Mouse (Mus musculus): ENCODE data around the gene Ifitm10. TPM values are rescaled to one million over a fixed set of nuclear protein-coding genes. Genes with fewer than 3 reads are reported as not detected.

Ifitm10 gene
- polyA plus RNA-seq, 1 experiment: 0.59 TPM

DNA sequence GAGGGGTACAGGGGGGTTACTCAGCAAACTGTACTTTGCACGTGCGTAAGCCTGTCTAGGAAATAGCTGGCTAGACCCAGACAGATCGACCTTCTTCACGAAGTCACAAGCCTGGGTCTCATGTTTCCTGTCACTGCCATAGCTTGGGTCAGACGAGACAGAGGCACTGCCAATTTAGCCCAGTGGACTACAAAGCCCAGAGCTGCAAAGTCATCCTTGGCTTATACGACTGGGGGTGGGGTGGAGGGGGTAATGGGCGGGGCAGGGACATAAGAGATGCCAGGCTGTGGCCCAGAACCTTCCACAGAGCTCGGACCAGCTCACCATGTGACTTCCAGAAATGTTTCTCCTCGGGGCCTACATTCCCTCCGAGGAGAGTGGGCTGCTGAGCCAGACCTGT, 10.8 kb upstream of the Ifitm10 start:
- no peak for TF ChIP-seq CTCF (IDR thresholded peaks at IDR 0.05; ENCODE audit: low read depth, low read length)
- TF ChIP-seq POLR2A (IDR thresholded peaks at IDR 0.05; ENCODE audit: borderline replicate concordance, low read depth, low read length): no peak
- peak overlapping the region; percentile 84 for H3K4me3 ChIP-seq (ENCODE audit: insufficient read depth, low read length)
- peak overlapping the region; percentile 93 for H3K27ac ChIP-seq (ENCODE audit: insufficient read depth, low read depth, low read length)
- peaks cover 25% of the 10 kb centered on the region for H3K4me1 ChIP-seq (ENCODE audit: control insufficient read depth, insufficient read depth, low read length)

DNA sequence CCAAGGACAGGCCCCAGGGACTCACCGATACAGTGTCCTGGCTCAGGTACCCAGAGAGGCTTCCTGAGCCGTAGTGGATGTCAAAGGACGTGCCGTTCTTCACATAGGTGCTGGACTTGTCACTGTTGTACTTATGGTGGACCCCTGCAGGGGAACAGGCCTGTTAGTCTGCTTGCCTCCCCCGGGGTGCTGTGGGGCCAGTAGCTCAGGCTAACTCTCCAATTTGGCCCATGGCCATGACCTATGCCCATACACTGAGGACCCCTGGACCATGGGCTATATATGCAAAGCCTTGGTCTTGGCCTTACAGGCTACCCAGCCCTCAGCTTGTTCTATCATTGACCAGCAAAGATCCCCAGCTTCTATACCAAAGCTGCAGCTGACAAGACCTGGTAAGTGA, 9.0 kb upstream of the Ifitm10 start, which contains the start of gene Gm49369:
TSS of gene Gm49369 (minus strand) at position 101 of the 400 bp plus-strand sequence.
- Histone ChIP-seq H3K4me3 (ENCODE audit: insufficient read depth, low read length) (peak within 1 kb of the TSS; percentile 84), H3K4me1 (ENCODE audit: control insufficient read depth, insufficient read depth, low read length) (peaks cover 12% of the 10 kb centered on the region), H3K27ac (ENCODE audit: insufficient read depth, low read depth, low read length) (peak within 1 kb of the TSS; percentile 93)

DNA sequence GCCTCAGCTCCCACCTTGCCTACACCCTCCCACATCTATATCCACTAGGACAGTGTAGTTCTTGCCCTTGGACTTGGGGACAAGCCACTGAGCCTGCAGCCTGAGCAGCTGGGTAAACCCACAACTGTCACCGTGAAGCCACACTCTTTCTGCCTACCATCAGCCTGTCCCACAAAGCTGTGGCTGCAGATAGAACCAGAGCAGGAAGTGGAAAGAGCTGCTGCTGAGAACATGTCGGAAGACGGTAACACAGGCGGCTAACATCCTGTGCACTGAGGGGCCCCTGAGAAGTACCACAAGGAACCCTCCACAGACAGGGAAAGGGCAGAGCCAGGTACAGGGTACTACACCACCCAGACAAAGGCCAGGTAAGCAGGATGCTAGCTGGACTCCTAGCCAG, 7.6 kb upstream of the Ifitm10 start:
- TF ChIP-seq CTCF (IDR thresholded peaks at IDR 0.05; ENCODE audit: low read depth, low read length) (no peak), POLR2A (IDR thresholded peaks at IDR 0.05; ENCODE audit: borderline replicate concordance, low read depth, low read length) (no peak)

More for the DNA sequence above, 9.0 kb upstream of the Ifitm10 start, which contains the start of gene Gm49369:
- TF ChIP-seq CTCF (IDR thresholded peaks at IDR 0.05; ENCODE audit: low read depth, low read length) (no peak), POLR2A (IDR thresholded peaks at IDR 0.05; ENCODE audit: borderline replicate concordance, low read depth, low read length) (no peak)

DNA sequence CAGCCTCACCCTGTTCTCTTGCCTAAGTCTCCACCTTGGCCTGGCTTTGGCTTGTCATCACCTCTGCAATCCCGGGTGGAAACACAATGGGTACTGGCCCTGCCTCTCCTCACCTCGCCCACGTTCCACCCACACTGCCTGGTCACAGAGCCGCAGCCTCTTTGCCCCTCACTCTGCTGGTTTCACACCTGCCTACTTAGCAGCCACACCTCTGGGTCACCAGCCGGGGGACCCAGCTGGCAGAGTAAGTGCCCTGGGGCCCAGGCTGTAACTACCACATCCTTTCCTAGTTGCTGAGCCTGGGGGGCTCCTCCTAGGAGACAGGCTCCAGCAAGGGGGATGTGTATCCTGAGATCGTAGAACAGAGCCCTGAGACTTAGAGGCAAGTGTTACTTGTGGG, 5.6 kb upstream of the Ifitm10 start:
- no peak overlapping the region for H3K4me3 ChIP-seq (ENCODE audit: insufficient read depth, low read length)
- TF ChIP-seq CTCF (IDR thresholded peaks at IDR 0.05; ENCODE audit: low read depth, low read length) (no peak), POLR2A (IDR thresholded peaks at IDR 0.05; ENCODE audit: borderline replicate concordance, low read depth, low read length) (no peak)
- peaks cover 12% of the 10 kb centered on the region for H3K4me1 ChIP-seq (ENCODE audit: control insufficient read depth, insufficient read depth, low read length)
- no peak overlapping the region for H3K27ac ChIP-seq (ENCODE audit: insufficient read depth, low read depth, low read length)

More for the DNA sequence above, 7.6 kb upstream of the Ifitm10 start:
- Histone ChIP-seq H3K27ac (ENCODE audit: insufficient read depth, low read depth, low read length) (no peak overlapping the region), H3K4me1 (ENCODE audit: control insufficient read depth, insufficient read depth, low read length) (peaks cover 12% of the 10 kb centered on the region), H3K4me3 (ENCODE audit: insufficient read depth, low read length) (no peak overlapping the region)

DNA sequence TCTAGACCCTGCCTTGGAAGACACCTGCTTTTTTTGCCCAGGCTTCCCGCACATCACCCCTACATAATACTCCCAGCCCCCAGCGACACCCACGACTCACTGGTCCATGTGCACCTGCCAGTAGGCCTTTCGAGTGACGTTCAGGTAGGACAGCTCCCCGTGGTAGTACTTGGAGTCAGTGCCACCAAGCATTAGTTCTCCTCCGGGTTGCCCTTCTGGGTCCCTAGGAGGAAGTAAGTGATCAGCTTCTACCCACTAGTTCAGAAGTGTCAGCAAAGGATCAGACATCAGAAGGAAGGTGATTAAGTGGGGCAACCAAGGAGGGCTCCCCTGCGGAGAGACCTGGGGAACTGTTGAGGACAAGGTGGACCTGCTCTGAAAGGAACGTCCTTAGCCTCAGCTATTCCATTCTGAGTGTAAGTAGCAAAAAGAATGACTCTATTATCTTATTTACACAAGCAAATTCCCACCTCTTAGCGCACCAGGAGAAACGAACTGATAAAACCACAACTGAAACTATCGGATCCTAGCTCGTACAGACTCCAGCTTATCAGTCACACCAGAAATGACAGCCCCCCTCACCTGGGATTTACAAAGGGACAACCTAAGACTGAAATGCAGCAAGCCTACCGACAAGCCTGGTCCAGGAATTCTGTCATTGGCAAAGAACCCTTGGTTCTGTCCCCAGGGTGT, 3.8 kb upstream of the Ifitm10 start:
- no peak overlapping the region for H3K4me3 ChIP-seq (ENCODE audit: insufficient read depth, low read length)
- no peak overlapping the region for H3K27ac ChIP-seq (ENCODE audit: insufficient read depth, low read depth, low read length)
- 0 out of 2 replicates have a peak, but pooled peaks cover 3% of the 10 kb centered on the region for H3K4me1 ChIP-seq (ENCODE audit: control insufficient read depth, insufficient read depth, low read length)
- TF ChIP-seq POLR2A (IDR thresholded peaks at IDR 0.05; ENCODE audit: borderline replicate concordance, low read depth, low read length) (no peak), CTCF (IDR thresholded peaks at IDR 0.05; ENCODE audit: low read depth, low read length) (no peak)

DNA sequence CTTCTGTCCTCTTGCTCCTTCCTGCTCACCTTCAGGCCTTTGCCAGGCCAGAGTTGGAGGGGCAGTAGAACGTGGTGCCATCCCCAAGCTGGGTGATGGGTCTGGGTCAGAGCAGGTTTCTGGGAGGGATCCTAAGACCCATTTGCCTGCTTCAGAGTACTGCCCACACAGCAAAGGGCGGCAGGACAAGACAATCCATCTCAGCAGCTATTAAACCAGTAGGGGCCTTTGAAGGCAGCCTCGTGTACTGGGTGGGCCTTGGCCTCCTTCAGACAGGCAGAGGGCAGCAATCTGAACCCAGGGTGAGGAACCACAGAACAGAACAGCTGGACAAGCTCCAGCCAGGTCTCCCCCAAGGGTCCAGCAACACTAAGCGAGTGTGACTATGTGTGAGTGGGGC, 2.5 kb upstream of the Ifitm10 start:
- Histone ChIP-seq H3K27ac (ENCODE audit: insufficient read depth, low read depth, low read length) (no peak overlapping the region), H3K4me3 (ENCODE audit: insufficient read depth, low read length) (no peak overlapping the region), H3K4me1 (ENCODE audit: control insufficient read depth, insufficient read depth, low read length) (0 out of 2 replicates have a peak, but pooled peaks cover 2% of the 10 kb centered on the region)
- no peak for TF ChIP-seq CTCF (IDR thresholded peaks at IDR 0.05; ENCODE audit: low read depth, low read length)
- no peak for TF ChIP-seq POLR2A (IDR thresholded peaks at IDR 0.05; ENCODE audit: borderline replicate concordance, low read depth, low read length)

- H3K4me1 ChIP-seq (ENCODE audit: control insufficient read depth, insufficient read depth, low read length): 0 out of 2 replicates have a peak, but pooled peaks cover 2% of the 10 kb centered on the region
- H3K4me3 ChIP-seq (ENCODE audit: insufficient read depth, low read length): no peak overlapping the region
- no peak overlapping the region for H3K27ac ChIP-seq (ENCODE audit: insufficient read depth, low read depth, low read length)
- no peak for TF ChIP-seq CTCF (IDR thresholded peaks at IDR 0.05; ENCODE audit: low read depth, low read length)
- TF ChIP-seq POLR2A (IDR thresholded peaks at IDR 0.05; ENCODE audit: borderline replicate concordance, low read depth, low read length): no peak
These were observed 1.7 kb upstream of the Ifitm10 start for GRCm38 (mm10) chr7:142375261-142375724.

DNA sequence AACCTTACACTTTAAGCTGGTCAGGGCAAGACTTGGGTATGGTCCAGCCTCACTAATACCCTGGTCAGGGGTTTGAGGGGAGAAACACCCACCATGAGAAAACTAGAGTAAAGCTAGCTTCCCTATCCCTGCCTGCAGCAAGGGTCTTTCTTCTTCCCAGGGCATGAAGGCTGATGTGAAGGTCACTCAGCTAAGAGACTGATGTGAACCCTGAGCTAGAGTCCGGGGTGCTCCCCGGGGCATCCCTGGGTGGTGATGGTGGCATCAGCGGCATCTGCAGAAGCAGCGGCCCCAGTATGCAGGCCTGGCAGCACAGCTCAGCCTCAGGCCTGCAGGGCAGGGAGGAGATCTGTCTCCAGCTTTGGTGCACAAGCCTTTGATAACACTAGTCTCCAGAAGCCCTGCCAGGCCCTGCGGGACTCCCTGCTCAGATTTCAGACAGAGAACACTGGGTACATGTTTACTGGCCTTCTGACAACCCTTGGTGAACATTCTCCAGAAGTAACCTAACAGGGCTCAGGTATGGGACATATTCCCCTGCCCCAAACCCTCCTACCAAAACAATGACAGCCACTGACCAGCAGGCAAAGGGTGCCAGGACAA, 961 bp upstream of the Ifitm10 start:
- TF ChIP-seq CTCF (IDR thresholded peaks at IDR 0.05; ENCODE audit: low read depth, low read length) (no peak), POLR2A (IDR thresholded peaks at IDR 0.05; ENCODE audit: borderline replicate concordance, low read depth, low read length) (0 out of 2 replicates have a peak, but pooled peaks have one; percentile 22)
- H3K4me1 ChIP-seq (ENCODE audit: control insufficient read depth, insufficient read depth, low read length): 0 out of 2 replicates have a peak, but pooled peaks cover 2% of the 10 kb centered on the region
- H3K27ac ChIP-seq (ENCODE audit: insufficient read depth, low read depth, low read length): no peak overlapping the region
- no peak overlapping the region for H3K4me3 ChIP-seq (ENCODE audit: insufficient read depth, low read length)

GRCm38 (mm10) chr7:142373039-142373438, 514 bp downstream of the Ifitm10 start:
- TF ChIP-seq POLR2A (IDR thresholded peaks at IDR 0.05; ENCODE audit: borderline replicate concordance, low read depth, low read length) (no peak), CTCF (IDR thresholded peaks at IDR 0.05; ENCODE audit: low read depth, low read length) (no peak)
- Histone ChIP-seq H3K4me3 (ENCODE audit: insufficient read depth, low read length) (no peak overlapping the region), H3K27ac (ENCODE audit: insufficient read depth, low read depth, low read length) (no peak overlapping the region), H3K4me1 (ENCODE audit: control insufficient read depth, insufficient read depth, low read length) (0 out of 2 replicates have a peak, but pooled peaks cover 2% of the 10 kb centered on the region)
